Mouse (Mus musculus) liver, embryonic 14.5 days (tissue): ENCODE measurements around the gene Myog. TPM values are rescaled to one million over a fixed set of nuclear protein-coding genes. Genes with fewer than 3 reads are reported as not detected.

Source experiments
- ATAC-seq: fragments of 200-750 bp; cut with Nextera tagmentation; 2 replicates; pipeline ENCODE4 v1.8.0; 2017; ENCODE audit warnings: moderate number of reproducible peaks, mild to moderate bottlenecking, moderate library complexity; ENCODE audit not compliant: insufficient read depth
- DNase-seq, 3 experiments: peaks; one replicate each; pipeline ENCODE4 v3.0.0-alpha.2; 2012 to 2013; ENCODE audit warnings: low read depth in 3 of 3, low spot score in 3 of 3
- H3K27ac ChIP-seq: fragments of 300-500 bp; sonication (generic); 2 replicates; pipeline ENCODE4 v1.5.1; 2014; ENCODE audit warnings: moderate library complexity, mild to moderate bottlenecking, control low read depth, inconsistent platforms
- H3K27me3 ChIP-seq: fragments of 300-500 bp; sonication (generic); 2 replicates; pipeline ENCODE4 v1.6.1; 2014; ENCODE audit warnings: mild to moderate bottlenecking, low read length, moderate library complexity; ENCODE audit not compliant: control insufficient read depth, insufficient read depth
- H3K36me3 ChIP-seq: fragments of 300-500 bp; sonication (generic); replicated peaks from 2 replicates; pipeline ENCODE4 v1.6.1; 2014; ENCODE audit warnings: low read depth; ENCODE audit not compliant: control insufficient read depth, insufficient read depth
- H3K4me1 ChIP-seq, 2 experiments: fragments of 200-500 bp in 1 of 2; fragments of 300-500 bp in 1 of 2; sonication (generic) in 1 of 2; replicated peaks; 2 replicates each; pipeline ENCODE4 v1.6.1; 2012 to 2014; ENCODE audit warnings: antibody characterized with exemption in 1 of 2, inconsistent platforms in 1 of 2, low read length in 1 of 2; ENCODE audit not compliant: control insufficient read depth in 2 of 2, insufficient read depth in 2 of 2
- H3K4me2 ChIP-seq: fragments of 300-500 bp; sonication (generic); 2 replicates; pipeline ENCODE4 v1.6.1; 2014; ENCODE audit warnings: low read depth, mild to moderate bottlenecking, control low read depth, moderate library complexity
- H3K4me3 ChIP-seq, 2 experiments: fragments of 200-500 bp in 1 of 2; fragments of 300-500 bp in 1 of 2; sonication (generic) in 1 of 2; 2 replicates each; pipeline ENCODE4 v1.5.1; 2012 to 2014; ENCODE audit warnings: low read depth in 2 of 2, low read length in 2 of 2, mild to moderate bottlenecking in 2 of 2, control low read depth in 1 of 2, inconsistent platforms in 1 of 2, moderate library complexity in 1 of 2; ENCODE audit not compliant: insufficient read depth in 1 of 2
- H3K9ac ChIP-seq: fragments of 300-500 bp; sonication (generic); replicated peaks from 2 replicates; pipeline ENCODE4 v1.6.1; 2014; ENCODE audit warnings: mild to moderate bottlenecking, control low read depth, moderate library complexity
- H3K9me3 ChIP-seq: fragments of 300-500 bp; sonication (generic); 2 replicates; pipeline ENCODE4 v1.6.1; 2016; ENCODE audit warnings: low read length, mixed read lengths; ENCODE audit not compliant: control insufficient read depth
- CTCF ChIP-seq: IDR thresholded peaks from 2 replicates; pipeline ENCODE4 v1.5.1; 2016; ENCODE audit warnings: antibody characterized with exemption, low read depth, control low read depth
- EP300 ChIP-seq: IDR thresholded peaks from 2 replicates; pipeline ENCODE4 v1.6.1; 2016; ENCODE audit warnings: antibody characterized with exemption, low read depth
- WGBS: fragments of 180-500 bp; shearing (Covaris S2); extraction: QIAGEN DNeasy Blood & Tissue Kit; methylation state at CpG from one replicate; pipeline ENCODE4 v1.1.7; 2014; ENCODE audit not compliant: insufficient replicate concordance; 5-methylcytosine and 5-hydroxymethylcytosine counted together
- polyA plus RNA-seq, 2 experiments: library from polyadenylated mRNA; depleted of rRNA in 1 of 2; stranded (reverse) in 1 of 2; unstranded in 1 of 2; fragments of >200 nt; fragmentation: Nextera tagmentation in 1 of 2; extraction: Ambion mirVana in 1 of 2; gene quantifications; 2 replicates each; pipeline versions ENCODE4 v1.2.1 to v1.2.3; 2012 to 2014

The Myog gene
- polyA plus RNA-seq, 2 experiments = 0.06 TPM; not detected in 1

DNA sequence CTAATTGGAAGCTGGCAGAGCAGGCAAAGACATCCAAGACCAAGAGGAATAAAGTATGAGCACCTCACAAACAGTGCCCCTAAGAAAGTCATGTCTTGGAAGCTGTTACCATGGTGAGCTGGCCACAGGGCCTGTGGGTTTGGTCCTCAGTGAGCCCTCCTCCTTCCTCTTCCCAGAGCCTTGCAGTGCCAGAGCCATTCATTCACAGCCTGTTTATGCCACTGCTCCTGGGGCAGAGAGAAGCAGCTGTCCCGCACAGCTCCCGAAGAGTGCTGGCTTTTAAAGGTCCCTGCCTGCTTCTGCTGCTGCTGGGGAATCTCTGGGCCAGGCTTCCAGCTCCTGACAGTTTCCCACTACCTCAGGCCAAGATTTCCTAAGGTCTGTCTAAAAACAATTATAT, 24.0 kb upstream of the Myog start:
- no peaks in the 10 kb centered on the region for H3K27me3 ChIP-seq
- no peak overlapping the region for H3K4me2 ChIP-seq
- no peak overlapping the region for H3K4me3 ChIP-seq
- WGBS = 53% methylated on average over 2 of the region's 2 CpGs
- no peaks in the 10 kb centered on the region for H3K9me3 ChIP-seq
- DNase-seq (no peak), ATAC-seq (no peak)
- H3K27ac ChIP-seq = no peak overlapping the region
- H3K36me3 ChIP-seq = no peaks in the 10 kb centered on the region
- H3K4me1 ChIP-seq = no peaks in the 10 kb centered on the region
- TF ChIP-seq EP300 (no peak), CTCF (no peak)
- H3K9ac ChIP-seq = no peak overlapping the region

DNA sequence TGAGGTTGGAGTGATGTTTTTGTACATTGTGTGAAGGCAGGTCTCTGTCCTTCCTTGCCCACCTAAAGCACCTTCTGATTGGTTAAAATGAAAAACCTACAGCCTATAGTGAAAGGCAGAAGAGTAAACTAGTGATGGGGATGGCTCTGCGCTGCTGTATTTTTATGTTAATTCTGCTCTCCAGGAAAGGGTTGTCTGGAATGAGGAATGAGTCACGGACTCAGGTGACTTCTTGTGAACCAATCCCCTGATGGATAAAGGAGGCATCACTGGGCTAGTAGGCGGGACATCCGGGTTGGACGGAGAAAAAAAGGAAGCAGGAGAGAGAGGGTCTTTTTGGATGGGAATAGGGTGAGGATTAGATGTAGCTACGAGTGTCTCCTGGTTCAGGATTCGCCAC, 19.8 kb upstream of the Myog start:
- no peak for DNase-seq
- no peak for ATAC-seq
- no peak overlapping the region for H3K4me2 ChIP-seq
- H3K27ac ChIP-seq = no peak overlapping the region
- no peak overlapping the region for H3K9ac ChIP-seq
- no peaks in the 10 kb centered on the region for H3K27me3 ChIP-seq
- no peaks in the 10 kb centered on the region for H3K36me3 ChIP-seq
- no peaks in the 10 kb centered on the region for H3K9me3 ChIP-seq
- no peak for TF ChIP-seq EP300
- TF ChIP-seq CTCF = no peak
- H3K4me1 ChIP-seq = no peaks in the 10 kb centered on the region
- 58% methylated on average over 7 of the region's 7 CpGs for WGBS
- H3K4me3 ChIP-seq = no peak overlapping the region

- Histone ChIP-seq H3K4me2 (no peak overlapping the region), H3K27ac (no peak overlapping the region), H3K4me3 (no peak overlapping the region), H3K4me1 (no peaks in the 10 kb centered on the region), H3K9me3 (no peaks in the 10 kb centered on the region), H3K36me3 (no peaks in the 10 kb centered on the region), H3K9ac (no peak overlapping the region), H3K27me3 (no peaks in the 10 kb centered on the region)
- DNase-seq = no peak
- 65% methylated on average over 5 of the region's 5 CpGs for WGBS
- ATAC-seq = no peak
- TF ChIP-seq CTCF (no peak), EP300 (no peak)
These were observed 17.0 kb upstream of the Myog start for GRCm38 (mm10) chr1:134272754-134273250.

DNA sequence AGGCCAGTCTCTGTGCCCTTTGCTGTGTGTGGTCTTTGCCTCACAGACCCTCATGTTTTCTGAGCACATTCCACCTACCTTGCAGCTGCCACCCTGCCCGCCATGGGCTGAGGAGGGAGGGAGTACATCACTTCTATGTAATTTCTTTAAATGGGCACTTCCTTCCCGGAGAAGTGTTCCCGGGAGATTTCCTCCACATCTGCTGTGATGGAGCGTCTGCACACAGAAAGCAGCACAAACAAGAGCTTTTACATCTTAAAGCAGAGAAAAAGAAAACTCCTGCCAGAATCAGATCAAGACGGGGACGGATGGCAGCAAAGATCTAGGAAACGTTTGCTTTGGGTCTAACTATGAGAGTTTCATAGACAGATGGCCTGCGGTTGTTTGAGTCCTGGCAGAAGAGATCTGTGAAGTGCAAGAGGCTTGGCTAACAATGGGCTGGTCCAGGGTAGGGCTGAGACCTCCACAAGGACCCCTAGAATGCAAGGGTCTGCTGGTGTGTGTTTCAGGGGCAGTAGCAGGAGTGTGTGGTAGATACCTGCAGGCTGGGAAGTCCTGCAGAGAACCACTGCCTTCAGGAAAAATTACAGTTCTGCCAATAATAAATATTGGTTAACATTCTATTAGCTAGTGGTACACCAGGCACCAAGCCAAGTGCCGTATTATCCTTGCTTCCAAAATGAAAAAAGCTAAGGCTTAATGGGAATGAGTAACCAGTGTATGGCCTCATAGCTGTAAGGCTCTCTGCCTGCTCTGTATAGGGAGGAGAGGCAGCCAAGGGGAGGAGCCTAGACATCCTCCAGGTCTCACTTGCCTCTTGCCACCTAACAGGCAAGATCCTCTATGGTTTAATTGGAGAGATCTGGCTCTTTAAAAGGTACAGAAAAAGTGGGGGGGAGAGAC, 16.0 kb upstream of the Myog start:
- no peak overlapping the region for H3K4me2 ChIP-seq
- no peak for TF ChIP-seq CTCF
- no peak for TF ChIP-seq EP300
- ATAC-seq (no peak), DNase-seq (no peak)
- no peaks in the 10 kb centered on the region for H3K36me3 ChIP-seq
- H3K9me3 ChIP-seq = no peaks in the 10 kb centered on the region
- no peaks in the 10 kb centered on the region; a peak in 1 of 4 replicates for H3K4me1 ChIP-seq
- WGBS = 54% methylated on average over 9 of the region's 9 CpGs
- no peak overlapping the region for H3K4me3 ChIP-seq
- no peak overlapping the region for H3K27ac ChIP-seq
- no peak overlapping the region for H3K9ac ChIP-seq
- H3K27me3 ChIP-seq = no peaks in the 10 kb centered on the region

- ATAC-seq (no peak), DNase-seq (no peak)
- 63% methylated on average over 7 of the region's 7 CpGs for WGBS
- no peak overlapping the region for H3K9ac ChIP-seq
- H3K27me3 ChIP-seq = no peaks in the 10 kb centered on the region
- no peak overlapping the region for H3K4me3 ChIP-seq
- no peak overlapping the region for H3K4me2 ChIP-seq
- H3K4me1 ChIP-seq = no peaks in the 10 kb centered on the region; a peak in 1 of 4 replicates
- H3K9me3 ChIP-seq = no peaks in the 10 kb centered on the region
- H3K27ac ChIP-seq = no peak overlapping the region
- TF ChIP-seq CTCF (no peak), EP300 (no peak)
- H3K36me3 ChIP-seq = no peaks in the 10 kb centered on the region
These were observed 15.3 kb upstream of the Myog start for GRCm38 (mm10) chr1:134274483-134274920.
